Mouse (Mus musculus) frontal cortex, postnatal 14 days (tissue): ENCODE data around the gene Plekhn1.

Experiments used
- DNase-seq, 2 experiments: peaks; one replicate each; pipeline ENCODE4 v3.0.0; 2022; ENCODE audit warnings: low spot score in 2 of 2

Plekhn1 gene

GRCm38 (mm10) chr4:156215649-156216048, 19.0 kb downstream of the Plekhn1 start, which contains the start of gene Perm1:
Gene Perm1, plus strand, starts transcription at chr4:156215868.
- DNase-seq: no peak

GRCm38 (mm10) chr4:156213134-156213533, 21.5 kb downstream of the Plekhn1 start:
- no peak for DNase-seq

GRCm38 (mm10) chr4:156209963-156210635, 24.6 kb downstream of the Plekhn1 start:
- no peak for DNase-seq

- DNase-seq: no peak
Measured at GRCm38 (mm10) chr4:156208872-156209271, 25.8 kb downstream of the Plekhn1 start.

GRCm38 (mm10) chr4:156203413-156204131, 31.1 kb downstream of the Plekhn1 start:
- no peak for DNase-seq

- peak in 1 of 2 experiments; percentile 58 for DNase-seq
Measured at GRCm38 (mm10) chr4:156203001-156203412, 31.6 kb downstream of the Plekhn1 start, which contains the start of gene AW011738. Gene AW011738, plus strand, starts transcription at chr4:156203304.

GRCm38 (mm10) chr4:156202462-156202893, 32.2 kb downstream of the Plekhn1 start:
- no peak for DNase-seq

GRCm38 (mm10) chr4:156200623-156201475, 33.8 kb downstream of the Plekhn1 start, which contains the start of gene Isg15:
Gene Isg15, minus strand, starts transcription at chr4:156200818.
- DNase-seq: no peak

GRCm38 (mm10) chr4:156197829-156198205, 36.8 kb downstream of the Plekhn1 start:
- peak; percentile 74 to 78 for DNase-seq

GRCm38 (mm10) chr4:156197131-156197828, 37.4 kb downstream of the Plekhn1 start, which contains the start of gene Agrn:
Gene Agrn, minus strand, starts transcription at chr4:156197488.
- peak in 1 of 2 experiments; percentile 33 for DNase-seq

GRCm38 (mm10) chr4:156195927-156196870, 38.5 kb downstream of the Plekhn1 start:
- DNase-seq: peak; percentile 35 to 50

- no peak for DNase-seq
Measured at GRCm38 (mm10) chr4:156194346-156194745, 40.3 kb downstream of the Plekhn1 start.

- no peak for DNase-seq
Measured at GRCm38 (mm10) chr4:156193906-156194305, 40.8 kb downstream of the Plekhn1 start.

GRCm38 (mm10) chr4:156193200-156193590, 41.5 kb downstream of the Plekhn1 start:
- DNase-seq: no peak

GRCm38 (mm10) chr4:156192421-156193199, 42.0 kb downstream of the Plekhn1 start:
- no peak for DNase-seq

GRCm38 (mm10) chr4:156188811-156189323, 45.8 kb downstream of the Plekhn1 start:
- DNase-seq: peak in 1 of 2 experiments; percentile 40

- no peak for DNase-seq
Measured at GRCm38 (mm10) chr4:156188162-156188810, 46.4 kb downstream of the Plekhn1 start.
